Mouse (Mus musculus) liver, embryonic 12.5 days (tissue): ENCODE results near the gene Fkrp. TPM values are rescaled to one million over a fixed set of nuclear protein-coding genes. Genes with fewer than 3 reads are reported as not detected.

Source experiments
- ATAC-seq: fragments of 200-750 bp; cut with Nextera tagmentation; 2 replicates; pipeline ENCODE4 v1.8.0; 2017; ENCODE audit warnings: moderate number of reproducible peaks, mild to moderate bottlenecking, moderate library complexity
- H3K27ac ChIP-seq: fragments of 300-500 bp; sonication (generic); 2 replicates; pipeline ENCODE4 v1.5.1; 2016; ENCODE audit warnings: mild to moderate bottlenecking
- H3K27me3 ChIP-seq: fragments of 300-500 bp; sonication (generic); replicated peaks from 2 replicates; pipeline ENCODE4 v1.6.1; 2016; ENCODE audit warnings: mild to moderate bottlenecking, moderate library complexity
- H3K36me3 ChIP-seq: fragments of 300-500 bp; sonication (generic); 2 replicates; pipeline ENCODE4 v1.6.1; 2016; ENCODE audit warnings: mild to moderate bottlenecking, moderate library complexity
- H3K4me1 ChIP-seq: fragments of 300-500 bp; sonication (generic); 2 replicates; pipeline ENCODE4 v1.6.1; 2016
- H3K4me2 ChIP-seq: fragments of 300-500 bp; sonication (generic); 2 replicates; pipeline ENCODE4 v1.6.1; 2016; ENCODE audit warnings: mild to moderate bottlenecking, moderate library complexity
- H3K4me3 ChIP-seq: fragments of 300-500 bp; sonication (generic); 2 replicates; pipeline ENCODE4 v1.5.1; 2016; ENCODE audit warnings: mild to moderate bottlenecking, moderate library complexity
- H3K9ac ChIP-seq: fragments of 300-500 bp; sonication (generic); 2 replicates; pipeline ENCODE4 v1.6.1; 2016; ENCODE audit warnings: mild to moderate bottlenecking, moderate library complexity
- H3K9me3 ChIP-seq: fragments of 300-500 bp; sonication (generic); replicated peaks from 2 replicates; pipeline ENCODE4 v1.6.1; 2016; ENCODE audit warnings: mild to moderate bottlenecking, moderate library complexity
- WGBS: fragments of 180-500 bp; shearing (Covaris S2); methylation state at CpG from one replicate; pipeline ENCODE4 v1.1.7; 2016; ENCODE audit not compliant: insufficient replicate concordance; 5-methylcytosine and 5-hydroxymethylcytosine counted together
- polyA plus RNA-seq: library from polyadenylated mRNA; unstranded; fragments of >200 nt; fragmentation: Nextera tagmentation; extraction: Ambion mirVana; gene quantifications from 2 replicates; pipeline ENCODE4 v1.2.1, GENCODE M21; 2016

Fkrp gene
- polyA plus RNA-seq: 14.9 and 16.0 TPM in 2 replicates

GRCm38 (mm10) chr7:16816475-16817122 is at the start of gene Fkrp:
Gene Fkrp (minus strand): TSS chr7:16816732.
- under 1% methylated on average over 61 of the region's 64 CpGs for WGBS
- peaks cover 13% of the 10 kb centered on the region for H3K27me3 ChIP-seq
- H3K36me3 ChIP-seq: peaks cover 33% of the 10 kb centered on the region
- peak within 1 kb of the TSS; percentile 92 for H3K4me3 ChIP-seq
- H3K9ac ChIP-seq: peak within 1 kb of the TSS; percentile 99
- H3K4me2 ChIP-seq: peak within 1 kb of the TSS; percentile 95
- no peaks in the 10 kb centered on the region for H3K9me3 ChIP-seq
- H3K4me1 ChIP-seq: peaks cover 58% of the 10 kb centered on the region
- ATAC-seq: peak; percentile 72
- H3K27ac ChIP-seq: peak within 1 kb of the TSS; percentile 94

DNA sequence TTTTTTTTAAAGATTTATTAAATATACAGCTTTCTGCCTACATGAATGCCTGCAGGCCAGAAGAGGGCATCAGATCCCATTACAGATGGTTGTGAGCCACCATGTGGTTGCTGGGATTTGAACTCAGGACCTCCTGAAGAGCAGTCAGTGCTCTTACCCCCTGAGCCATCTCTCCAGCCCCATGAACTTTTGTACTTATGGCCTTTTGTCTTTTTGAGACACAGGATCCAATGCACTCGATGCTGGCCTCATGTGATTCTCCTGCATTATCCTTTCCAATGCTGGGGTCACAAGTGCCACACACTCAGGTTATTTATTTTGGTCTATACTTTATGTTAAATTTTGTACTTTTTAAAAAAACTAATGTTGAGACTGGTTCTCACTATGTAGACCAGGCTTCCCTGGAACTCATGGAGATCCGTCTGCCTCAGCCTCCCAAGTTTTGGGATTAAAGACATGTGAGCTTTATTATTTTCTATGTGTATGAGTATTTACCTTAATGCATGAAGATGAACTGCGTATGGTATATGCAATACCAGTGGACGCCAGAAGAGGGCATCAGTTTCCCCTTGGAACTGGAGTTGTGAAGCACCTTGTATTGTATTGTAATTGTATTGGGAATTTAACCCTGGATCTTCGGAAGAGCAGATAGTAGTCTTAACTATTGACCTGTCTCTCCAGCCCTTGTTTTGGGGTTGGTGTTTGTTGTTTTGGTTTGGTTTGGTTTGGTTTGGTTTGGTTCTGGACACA is 43.5 kb upstream of the Fkrp start:
- Histone ChIP-seq H3K4me2 (no peak overlapping the region), H3K4me3 (no peak overlapping the region), H3K9ac (no peak overlapping the region), H3K36me3 (peaks cover 57% of the 10 kb centered on the region), H3K27me3 (no peaks in the 10 kb centered on the region), H3K4me1 (0 out of 2 replicates have a peak, but pooled peaks cover 2% of the 10 kb centered on the region), H3K9me3 (no peaks in the 10 kb centered on the region), H3K27ac (no peak overlapping the region)
- 29% methylated on average over 5 of the region's 5 CpGs for WGBS
- no peak for ATAC-seq

GRCm38 (mm10) chr7:16858336-16858735 is 41.8 kb upstream of the Fkrp start:
- H3K9me3 ChIP-seq: no peaks in the 10 kb centered on the region
- no peak overlapping the region for H3K9ac ChIP-seq
- no peak overlapping the region for H3K27ac ChIP-seq
- no peak overlapping the region for H3K4me3 ChIP-seq
- peaks cover 57% of the 10 kb centered on the region for H3K36me3 ChIP-seq
- H3K27me3 ChIP-seq: no peaks in the 10 kb centered on the region
- 0 out of 2 replicates have a peak, but pooled peaks cover 2% of the 10 kb centered on the region for H3K4me1 ChIP-seq
- H3K4me2 ChIP-seq: no peak overlapping the region
- 39% methylated on average over 17 of the region's 17 CpGs for whole genome bisulfite sequencing
- 0 out of 2 replicates have a peak, but pooled peaks have one; percentile 36 for ATAC-seq

- 73% methylated on average over 14 of the region's 14 CpGs for WGBS
- Histone ChIP-seq H3K9me3 (no peaks in the 10 kb centered on the region), H3K27ac (no peak overlapping the region), H3K9ac (no peak overlapping the region), H3K27me3 (no peaks in the 10 kb centered on the region), H3K4me1 (0 out of 2 replicates have a peak, but pooled peaks cover 2% of the 10 kb centered on the region), H3K4me3 (no peak overlapping the region), H3K36me3 (peaks cover 82% of the 10 kb centered on the region), H3K4me2 (no peak overlapping the region)
- ATAC-seq: peak; percentile 13; the same call in 1 of the 2 replicates
Measured at GRCm38 (mm10) chr7:16853302-16853831, 36.8 kb upstream of the Fkrp start.

- 81% methylated on average over 4 of the region's 4 CpGs for WGBS
- Histone ChIP-seq H3K36me3 (peaks cover 70% of the 10 kb centered on the region), H3K9me3 (no peaks in the 10 kb centered on the region)
Measured at GRCm38 (mm10) chr7:16851636-16852035, 35.1 kb upstream of the Fkrp start.

GRCm38 (mm10) chr7:16848579-16848978 is 32.0 kb upstream of the Fkrp start:
- Histone ChIP-seq H3K9me3 (no peaks in the 10 kb centered on the region), H3K4me3 (no peak overlapping the region), H3K27me3 (no peaks in the 10 kb centered on the region), H3K9ac (no peak overlapping the region), H3K27ac (no peak overlapping the region), H3K4me1 (peaks cover 24% of the 10 kb centered on the region), H3K4me2 (no peak overlapping the region), H3K36me3 (peaks cover 39% of the 10 kb centered on the region)
- no peak for ATAC-seq
- WGBS: 37% methylated on average over 17 of the region's 17 CpGs

More at GRCm38 (mm10) chr7:16851636-16852035, 35.1 kb upstream of the Fkrp start:
- H3K27me3 ChIP-seq: no peaks in the 10 kb centered on the region
- no peak for ATAC-seq
- no peak overlapping the region for H3K27ac ChIP-seq
- H3K4me3 ChIP-seq: no peak overlapping the region
- no peak overlapping the region for H3K9ac ChIP-seq
- no peak overlapping the region for H3K4me2 ChIP-seq
- H3K4me1 ChIP-seq: no peaks in the 10 kb centered on the region

DNA sequence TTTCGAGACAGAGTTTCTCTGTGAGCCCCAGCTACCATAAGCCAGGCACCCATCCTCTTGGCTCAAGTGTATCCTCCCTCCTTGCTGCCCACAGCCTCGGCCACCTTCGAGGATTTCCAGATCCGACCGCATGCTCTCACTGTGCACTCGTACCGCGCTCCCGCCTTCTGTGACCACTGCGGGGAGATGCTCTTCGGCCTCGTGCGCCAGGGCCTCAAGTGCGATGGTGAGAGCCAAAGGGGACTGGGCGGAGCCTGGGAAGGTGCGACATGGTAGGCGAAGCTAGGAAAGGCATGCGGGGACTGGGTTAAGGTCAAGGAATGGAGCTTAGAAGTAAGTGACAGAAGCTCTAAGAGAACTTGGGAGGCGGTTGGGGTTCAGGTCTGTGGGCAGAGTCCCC is 31.0 kb upstream of the Fkrp start:
- WGBS: 81% methylated on average over 19 of the region's 19 CpGs
- H3K9ac ChIP-seq: no peak overlapping the region
- no peak for ATAC-seq
- no peak overlapping the region for H3K27ac ChIP-seq
- peaks cover 31% of the 10 kb centered on the region for H3K4me1 ChIP-seq
- no peak overlapping the region for H3K4me2 ChIP-seq
- no peaks in the 10 kb centered on the region for H3K9me3 ChIP-seq
- no peaks in the 10 kb centered on the region for H3K27me3 ChIP-seq
- no peak overlapping the region for H3K4me3 ChIP-seq
- peaks cover 33% of the 10 kb centered on the region for H3K36me3 ChIP-seq

DNA sequence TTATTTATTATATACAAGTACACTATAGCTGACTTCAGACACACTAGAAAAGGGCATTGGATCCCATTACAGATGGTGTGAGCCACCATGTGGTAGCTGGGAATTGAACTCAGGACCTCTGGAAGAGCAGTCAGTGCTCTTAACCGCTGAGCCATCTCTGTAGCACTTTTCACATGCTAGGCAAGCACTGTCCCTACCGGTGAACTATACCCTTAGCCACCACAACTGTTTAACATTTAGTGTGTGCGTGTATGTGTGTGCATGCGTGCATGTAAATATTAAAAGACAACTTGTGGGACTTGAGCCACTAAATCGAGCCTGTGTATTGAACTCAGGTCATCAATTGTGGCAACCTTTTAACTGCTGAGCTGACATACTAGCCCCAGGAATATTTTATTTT is 30.2 kb upstream of the Fkrp start:
- Histone ChIP-seq H3K4me1 (peaks cover 39% of the 10 kb centered on the region), H3K4me2 (no peak overlapping the region), H3K9me3 (no peaks in the 10 kb centered on the region), H3K4me3 (no peak overlapping the region), H3K27me3 (no peaks in the 10 kb centered on the region), H3K27ac (no peak overlapping the region), H3K36me3 (peaks cover 30% of the 10 kb centered on the region), H3K9ac (no peak overlapping the region)
- no peak for ATAC-seq
- 89% methylated on average over 5 of the region's 5 CpGs for WGBS

- Histone ChIP-seq H3K36me3 (peaks cover 31% of the 10 kb centered on the region), H3K27me3 (no peaks in the 10 kb centered on the region), H3K4me3 (peak overlapping the region; percentile 67), H3K9me3 (no peaks in the 10 kb centered on the region), H3K4me1 (peaks cover 48% of the 10 kb centered on the region), H3K9ac (peak overlapping the region; percentile 71), H3K4me2 (peak overlapping the region; percentile 95), H3K27ac (peak overlapping the region; percentile 73; the same call in 1 of the 2 replicates)
- 25% methylated on average over 10 of the region's 10 CpGs for WGBS
- ATAC-seq: no peak
Measured at GRCm38 (mm10) chr7:16845820-16846167, 29.3 kb upstream of the Fkrp start.

DNA sequence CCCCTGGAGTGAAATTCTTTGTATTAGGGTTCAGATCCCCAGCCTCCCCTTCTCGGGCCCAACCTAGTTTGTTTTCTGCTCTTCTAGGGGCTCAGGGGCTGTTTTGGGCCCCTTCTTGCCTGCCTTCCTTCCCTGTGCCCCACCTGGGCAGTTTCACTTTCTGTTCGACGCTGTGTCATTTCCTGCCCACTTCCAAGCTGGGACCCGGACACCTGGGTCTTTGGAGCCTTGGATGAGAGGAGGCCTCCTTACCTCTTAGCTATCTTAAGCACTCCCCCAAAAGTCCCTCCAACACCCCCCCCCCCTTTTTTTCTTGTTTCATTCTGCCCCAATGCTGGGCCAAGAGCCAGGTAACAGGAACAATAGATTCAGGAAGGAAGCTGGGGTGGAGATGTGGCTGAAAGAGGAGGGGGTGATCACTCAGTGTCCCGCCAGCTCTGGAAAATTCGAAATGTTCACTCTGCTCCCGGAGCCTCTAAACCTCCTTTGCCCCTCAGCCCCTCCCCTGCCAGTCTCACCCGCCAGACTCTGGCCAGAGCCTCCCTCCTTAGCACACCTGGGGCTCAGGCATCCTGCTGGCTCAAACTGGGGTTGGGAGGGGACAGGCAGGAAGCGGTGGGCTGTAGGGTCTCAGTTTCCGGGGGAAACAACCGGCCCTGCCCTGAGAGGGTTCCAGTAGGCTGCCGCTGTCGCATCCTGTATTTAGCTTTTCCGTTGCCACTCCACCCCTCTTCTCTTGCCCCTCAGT is 28.7 kb upstream of the Fkrp start:
- peaks cover 31% of the 10 kb centered on the region for H3K36me3 ChIP-seq
- peak overlapping the region; percentile 67 for H3K4me3 ChIP-seq
- peaks cover 51% of the 10 kb centered on the region for H3K4me1 ChIP-seq
- whole genome bisulfite sequencing: 12% methylated on average over 14 of the region's 14 CpGs
- no peak for ATAC-seq
- H3K27me3 ChIP-seq: no peaks in the 10 kb centered on the region
- H3K4me2 ChIP-seq: peak overlapping the region; percentile 95
- no peaks in the 10 kb centered on the region for H3K9me3 ChIP-seq
- peak overlapping the region; percentile 71 for H3K9ac ChIP-seq
- H3K27ac ChIP-seq: peak overlapping the region; percentile 73

DNA sequence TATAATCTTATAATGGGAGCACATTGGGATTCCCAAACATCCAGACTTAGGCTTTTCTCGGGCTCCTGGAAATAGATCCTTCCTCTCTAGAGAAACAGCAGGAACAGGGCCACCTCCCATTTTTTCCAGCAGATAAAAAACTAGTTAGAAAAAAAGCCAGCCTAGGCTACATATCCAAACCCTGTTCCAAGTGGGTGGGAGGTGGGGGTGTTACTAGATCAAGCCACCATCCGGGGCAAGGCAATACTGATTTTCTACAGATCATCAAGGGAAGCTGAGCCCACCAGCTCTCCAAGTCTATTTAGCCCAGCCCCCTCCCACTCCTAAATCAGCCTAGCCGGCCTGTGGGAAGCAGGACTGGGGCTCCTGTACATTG is 28.2 kb upstream of the Fkrp start:
- Histone ChIP-seq H3K4me2 (peak overlapping the region; percentile 95), H3K9me3 (no peaks in the 10 kb centered on the region), H3K9ac (peak overlapping the region; percentile 71), H3K27ac (peak overlapping the region; percentile 73), H3K4me1 (peaks cover 52% of the 10 kb centered on the region), H3K4me3 (peak overlapping the region; percentile 67), H3K36me3 (peaks cover 31% of the 10 kb centered on the region), H3K27me3 (no peaks in the 10 kb centered on the region)
- no peak for ATAC-seq
- WGBS: 23% methylated on average over 3 of the region's 3 CpGs
